Mouse (Mus musculus) embryonic fibroblast, embryonic 13.5 days (primary cell): Measurements from ENCODE around the gene Tex44.

Source experiments
- CTCF ChIP-seq: IDR thresholded peaks from 2 replicates; pipeline ENCODE4 v1.5.1; 2011; ENCODE audit warnings: mild to moderate bottlenecking, control low read depth, low read length, moderate library complexity, borderline replicate concordance; ENCODE audit not compliant: insufficient read depth
- POLR2A ChIP-seq: IDR thresholded peaks from 2 replicates; pipeline ENCODE4 v1.6.1; 2011; ENCODE audit warnings: low read depth, mild to moderate bottlenecking, control low read depth, low read length, moderate library complexity

GRCm38 (mm10) chr1:86473109-86473760 is 47.1 kb downstream of the Tex44 start:
- no peak for TF ChIP-seq CTCF
- TF ChIP-seq POLR2A, result no peak
